Mouse (Mus musculus) gastrocnemius, postnatal 4 days (tissue): Measurements from ENCODE around the gene 9330159F19Rik. TPM values are rescaled to one million over a fixed set of nuclear protein-coding genes. Genes with fewer than 3 reads are reported as not detected.
A peak's percentile ranks its signal among the peaks of the same experiment; 100 is the strongest.

Experiments used
- DNase-seq, 2 experiments: peaks; one replicate each; pipeline ENCODE4 v3.0.0; 2021 to 2022; ENCODE audit warnings: low spot score in 2 of 2, mixed read lengths in 2 of 2
- long read RNA-seq, 2 experiments: library from polyadenylated mRNA; stranded (forward); transcript quantifications; one replicate each; pipeline ENCODE4 v2.0.0; 2021
- total RNA-seq, 2 experiments: library from RNA; stranded (reverse); gene quantifications; 2 replicates each; pipeline ENCODE4 v1.2.3; 2021

Gene 9330159F19Rik
- 1 to 10 TPM; 5.1 to 6.0 TPM for total RNA-seq
- long read RNA-seq, experiment 1, partial matches to known transcripts, result 0 of 5 reads
- long read RNA-seq, experiment 1, other reads (novel, unspliced or antisense), result 3 of 5 reads
- long read RNA-seq, experiment 2, partial matches to known transcripts, result 1 of 3 reads
- long read RNA-seq, experiment 2, other reads (novel, unspliced or antisense), result 1 of 3 reads

DNA sequence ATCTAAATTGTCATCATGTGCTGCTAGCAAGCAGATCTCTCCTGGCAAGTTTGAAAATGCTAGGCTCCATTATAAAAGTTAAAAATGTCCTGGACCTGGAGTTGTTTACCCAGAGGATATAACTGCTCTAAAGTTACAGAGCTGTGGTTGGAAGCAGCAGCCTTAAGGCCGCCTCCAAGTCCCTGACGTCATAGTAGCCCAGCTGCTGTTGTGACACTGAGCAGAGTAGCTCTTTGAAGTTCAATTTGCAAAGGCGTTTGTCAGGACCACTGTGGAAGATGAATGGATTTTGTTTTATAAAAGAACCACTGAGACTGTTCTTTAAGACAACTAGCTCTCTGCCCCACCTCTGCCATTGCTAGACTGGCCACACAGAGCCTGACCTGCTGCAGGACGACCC is at the start of gene 9330159F19Rik:
Gene 9330159F19Rik (plus strand): TSS at position 154 of the 400 bp plus-strand sequence.
- peak in 1 of 2 experiments; percentile 33 for DNase-seq

DNA sequence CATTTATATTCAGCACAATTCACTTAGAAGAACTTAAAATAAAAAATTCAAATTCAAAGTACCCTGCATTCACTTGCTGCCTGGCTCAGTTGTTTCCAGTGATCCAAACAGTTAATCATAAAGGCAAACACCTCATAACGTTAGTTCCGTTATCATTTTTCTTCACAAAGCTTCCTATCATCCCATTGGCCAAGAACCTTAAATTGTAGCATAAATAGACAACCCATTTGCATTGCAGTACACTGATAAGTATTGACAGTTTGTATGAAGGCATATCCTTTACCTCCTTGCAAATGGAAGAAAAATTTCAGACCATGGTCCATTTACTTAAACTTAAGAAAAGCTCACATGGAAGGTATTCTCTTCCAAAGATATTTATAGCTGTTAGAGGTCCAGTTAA is 49.7 kb upstream of the 9330159F19Rik start:
- no peak for DNase-seq

DNA sequence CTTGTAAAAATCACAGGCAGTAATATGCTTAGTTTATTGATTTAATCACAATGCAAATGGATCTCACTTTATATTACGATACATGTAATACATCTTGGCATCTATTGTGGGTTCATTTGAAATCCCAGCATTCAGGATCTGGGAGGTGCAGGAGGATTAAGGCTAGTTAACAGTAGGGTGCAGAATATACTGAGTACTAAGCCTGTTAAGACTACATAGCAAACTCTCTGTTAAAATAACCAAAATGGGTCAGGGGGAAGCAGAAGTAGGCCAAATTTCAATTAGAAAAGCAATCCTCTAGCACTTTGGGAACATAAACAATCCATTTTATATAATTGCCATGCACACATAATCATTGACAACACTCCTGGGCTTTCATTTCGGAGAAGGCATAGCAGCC is 37.6 kb upstream of the 9330159F19Rik start:
- DNase-seq, result no peak

DNA sequence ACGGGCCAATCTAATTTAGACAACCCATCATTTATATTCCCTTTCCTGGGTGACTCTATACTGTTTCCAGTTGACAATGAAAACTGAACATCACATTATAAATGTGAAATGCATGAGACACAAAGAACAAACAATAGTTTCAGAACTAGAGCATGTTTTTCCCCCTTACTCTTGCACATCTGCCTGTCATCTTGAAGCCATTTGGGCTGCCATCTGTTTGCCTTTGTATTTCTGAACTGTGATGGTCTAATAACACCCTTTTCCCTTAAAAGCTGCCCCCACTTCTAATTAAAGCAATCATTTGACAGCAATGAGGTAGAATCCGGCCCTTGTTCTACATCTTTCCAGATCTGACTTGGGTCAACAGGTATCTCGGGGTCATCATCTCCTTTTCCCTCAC is 35.8 kb upstream of the 9330159F19Rik start:
- DNase-seq, result no peak

DNA sequence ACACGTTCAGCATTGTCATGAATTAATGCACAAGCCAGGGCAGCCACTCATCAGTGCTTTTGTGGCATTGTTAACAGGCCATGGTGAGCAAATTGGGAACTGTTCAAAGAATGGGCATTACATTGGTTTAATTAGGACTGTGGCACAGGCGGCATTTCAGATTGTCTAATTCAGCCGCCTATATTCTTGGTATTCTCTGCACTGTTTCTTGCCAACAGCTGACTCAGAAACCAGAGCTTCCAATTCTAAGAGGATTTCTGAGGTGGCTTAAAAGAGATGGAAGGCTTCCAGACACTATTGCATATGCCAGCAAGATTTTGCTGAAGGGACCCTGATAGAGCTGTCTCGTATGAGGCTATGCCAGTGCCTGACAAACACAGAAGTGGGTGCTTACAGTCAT is 34.5 kb upstream of the 9330159F19Rik start:
- DNase-seq, result no peak

DNA sequence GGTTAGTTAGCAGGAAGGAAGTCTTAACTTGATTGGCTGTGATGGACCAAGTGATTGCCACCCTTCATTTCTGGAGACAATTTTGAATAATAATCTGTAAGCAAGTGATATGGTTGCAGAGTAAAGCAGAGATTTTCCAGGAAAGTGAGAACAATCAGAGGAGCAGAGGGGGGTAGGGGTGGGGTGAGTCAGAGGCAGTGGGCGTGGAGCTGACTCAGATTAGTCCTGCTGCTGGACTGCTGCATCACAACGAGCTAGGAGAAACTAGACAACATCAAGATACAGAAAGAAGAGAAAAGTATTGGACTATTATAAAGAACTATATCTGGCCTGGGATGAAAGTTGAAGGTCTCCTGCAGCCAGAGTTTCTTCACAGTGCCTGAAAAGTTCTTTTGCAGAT is 33.4 kb upstream of the 9330159F19Rik start:
- no peak for DNase-seq

DNA sequence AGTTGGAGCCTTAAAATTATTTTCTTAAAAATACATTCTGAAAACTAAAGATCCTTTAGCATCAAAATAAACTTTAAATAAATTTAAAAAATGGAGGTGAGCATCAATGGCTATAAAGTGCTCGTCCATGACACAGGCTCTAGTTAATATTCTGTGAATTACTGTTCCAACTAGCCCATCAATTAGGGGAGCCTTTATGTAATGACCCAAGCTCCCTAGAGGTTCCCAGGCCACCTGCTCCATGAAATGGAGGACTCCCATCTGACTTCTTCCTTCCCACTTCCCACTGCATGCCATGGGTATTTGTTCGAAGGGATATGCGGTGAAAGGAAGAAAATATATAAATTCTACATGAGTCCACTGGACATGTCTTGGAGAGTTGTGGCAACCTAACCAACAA is 31.2 kb upstream of the 9330159F19Rik start:
- DNase-seq, result no peak

DNA sequence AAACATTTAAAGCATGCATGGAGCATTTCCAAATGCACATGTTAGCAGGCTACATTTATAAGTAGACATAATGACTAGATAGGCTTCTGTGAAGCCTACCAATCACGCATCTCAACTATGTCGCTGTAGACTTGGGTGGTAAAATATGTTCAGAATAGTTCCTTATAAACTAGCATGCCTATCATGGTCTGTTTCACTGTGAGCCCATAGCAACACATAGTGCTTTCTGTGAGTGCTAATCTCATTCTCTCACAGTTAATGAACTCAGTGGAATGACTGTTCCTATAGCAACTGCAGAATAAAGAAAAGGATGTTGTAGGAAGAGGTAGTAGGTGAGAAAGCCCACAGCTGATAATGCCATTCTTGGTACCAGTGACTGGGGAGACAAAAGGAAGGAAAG is 30.4 kb upstream of the 9330159F19Rik start:
- no peak for DNase-seq

DNA sequence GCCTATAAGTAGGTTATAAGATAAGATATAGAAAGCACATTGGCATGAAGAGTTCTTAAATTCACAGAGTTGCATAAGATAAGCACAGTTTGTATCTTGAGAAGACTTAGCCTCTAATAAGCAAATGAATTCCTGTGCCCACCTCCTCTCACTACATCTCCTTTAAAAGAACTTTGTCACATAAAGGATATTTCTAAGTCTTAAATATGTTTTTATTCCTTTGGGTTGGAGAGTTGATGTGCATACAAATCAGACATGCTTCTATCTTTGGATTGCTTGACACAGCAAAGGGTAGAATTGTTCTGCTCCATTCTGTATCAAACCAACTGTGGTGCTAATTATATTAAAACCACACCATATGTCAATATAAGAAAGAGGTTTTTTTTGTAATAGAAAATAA is 17.6 kb upstream of the 9330159F19Rik start:
- no peak for DNase-seq

DNA sequence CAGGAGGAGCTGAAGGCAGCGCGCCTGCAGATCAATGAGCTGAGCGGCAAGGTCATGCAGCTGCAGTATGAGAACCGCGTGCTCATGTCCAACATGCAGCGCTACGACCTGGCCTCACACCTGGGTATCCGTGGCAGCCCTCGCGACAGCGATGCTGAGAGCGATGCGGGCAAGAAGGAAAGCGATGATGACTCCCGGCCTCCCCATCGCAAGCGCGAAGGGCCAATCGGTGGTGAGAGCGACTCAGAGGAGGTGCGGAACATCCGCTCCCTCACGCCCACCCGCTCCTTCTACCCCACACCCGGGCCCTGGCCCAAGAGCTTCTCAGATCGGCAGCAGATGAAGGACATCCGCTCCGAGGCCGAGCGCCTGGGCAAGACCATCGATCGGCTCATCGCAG is 14.6 kb upstream of the 9330159F19Rik start:
- no peak for DNase-seq

DNA sequence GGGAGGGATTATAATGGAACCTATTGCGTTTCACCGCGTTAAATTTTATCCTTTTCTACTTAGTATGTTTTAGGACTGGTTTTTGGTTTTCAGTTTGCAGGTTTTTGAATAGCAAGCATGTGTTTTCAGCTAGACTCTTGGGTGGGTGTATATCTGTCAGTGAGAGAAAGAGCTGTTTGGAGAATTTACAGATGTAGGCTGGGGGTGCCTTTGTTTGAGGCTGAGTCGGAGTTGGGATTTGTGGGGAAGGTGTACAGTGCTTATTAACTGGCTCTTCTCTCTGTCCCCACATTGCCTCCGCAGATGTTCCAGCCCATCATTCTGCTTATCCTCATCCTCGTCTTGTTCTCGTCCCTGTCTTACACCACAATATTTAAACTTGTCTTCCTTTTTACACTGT is 12.8 kb upstream of the 9330159F19Rik start, which contains the start of gene Gm49353:
Gene Gm49353 (plus strand): TSS at position 313 of the 400 bp plus-strand sequence.
- DNase-seq, result no peak

DNA sequence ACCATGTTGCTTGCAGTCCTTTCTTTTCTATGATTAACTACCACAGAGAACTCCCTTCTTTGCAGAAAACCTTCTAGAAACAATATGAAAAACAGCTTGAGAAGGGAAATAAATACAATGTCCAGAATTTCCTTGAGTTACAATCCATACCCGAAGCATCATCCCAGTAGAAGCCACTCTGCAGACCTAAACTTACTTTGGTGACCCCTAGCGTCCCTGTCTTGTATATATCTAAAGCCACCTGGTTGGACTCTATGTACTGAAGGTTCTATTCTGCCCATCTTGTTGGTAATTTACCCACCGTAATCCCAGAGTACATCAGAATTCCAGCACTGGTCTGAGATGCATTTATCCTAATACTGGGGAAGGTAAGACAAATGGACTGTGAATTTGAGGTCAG is 11.6 kb upstream of the 9330159F19Rik start:
- DNase-seq, result no peak

DNA sequence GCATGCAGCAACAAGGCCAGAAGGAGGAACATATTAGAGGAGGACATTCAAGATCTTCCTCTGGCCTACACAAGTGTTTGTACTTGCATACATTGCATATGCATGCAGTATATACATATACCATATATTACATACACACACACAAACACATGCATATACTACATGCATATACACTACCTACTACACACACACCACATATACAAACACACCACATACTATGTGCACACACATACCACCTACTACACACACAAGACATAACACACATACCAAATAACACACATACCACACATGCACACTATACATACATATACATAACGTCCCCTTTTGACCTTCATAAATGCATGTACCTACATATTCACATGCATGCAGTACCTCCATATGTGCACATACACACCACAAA is 10.8 kb upstream of the 9330159F19Rik start:
- DNase-seq, result no peak

DNA sequence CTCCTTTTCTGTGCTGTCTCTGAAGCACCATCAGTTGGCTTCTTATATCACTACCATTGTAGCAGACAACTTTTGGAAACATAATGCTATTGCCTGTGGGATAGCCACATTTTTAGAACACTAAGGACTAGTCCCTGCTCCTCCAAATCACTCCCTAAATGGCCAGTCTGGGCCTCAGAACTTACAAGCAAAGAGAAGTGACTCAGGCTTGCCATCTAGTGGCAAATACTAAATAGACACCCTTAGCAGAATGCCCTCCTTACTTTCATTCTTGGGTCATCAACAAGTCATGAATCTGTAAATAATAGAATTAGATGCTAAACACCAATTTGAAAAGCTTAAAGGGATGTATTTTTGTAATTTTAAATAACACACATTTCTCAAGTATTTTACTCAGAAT is 4.7 kb upstream of the 9330159F19Rik start:
- no peak for DNase-seq

DNA sequence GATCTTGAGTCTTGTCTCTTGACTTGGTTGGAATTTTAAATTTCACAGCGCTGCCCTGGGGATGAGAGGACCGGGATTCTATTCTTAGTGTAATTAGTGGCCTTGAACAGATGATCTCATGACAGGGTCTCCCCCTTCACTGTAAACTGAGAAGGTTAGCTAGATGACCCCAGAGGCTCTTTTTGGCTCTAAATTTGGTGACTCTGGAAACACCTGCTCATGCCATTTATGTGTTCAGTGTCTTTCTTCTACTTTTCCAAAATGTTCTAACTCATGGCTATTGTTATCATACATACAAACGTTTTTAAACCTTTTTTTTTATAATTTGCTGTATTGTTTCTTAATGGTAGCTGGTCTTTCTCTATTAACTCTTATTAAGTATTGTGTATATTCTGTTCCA is 2.7 kb upstream of the 9330159F19Rik start:
- DNase-seq, result no peak

DNA sequence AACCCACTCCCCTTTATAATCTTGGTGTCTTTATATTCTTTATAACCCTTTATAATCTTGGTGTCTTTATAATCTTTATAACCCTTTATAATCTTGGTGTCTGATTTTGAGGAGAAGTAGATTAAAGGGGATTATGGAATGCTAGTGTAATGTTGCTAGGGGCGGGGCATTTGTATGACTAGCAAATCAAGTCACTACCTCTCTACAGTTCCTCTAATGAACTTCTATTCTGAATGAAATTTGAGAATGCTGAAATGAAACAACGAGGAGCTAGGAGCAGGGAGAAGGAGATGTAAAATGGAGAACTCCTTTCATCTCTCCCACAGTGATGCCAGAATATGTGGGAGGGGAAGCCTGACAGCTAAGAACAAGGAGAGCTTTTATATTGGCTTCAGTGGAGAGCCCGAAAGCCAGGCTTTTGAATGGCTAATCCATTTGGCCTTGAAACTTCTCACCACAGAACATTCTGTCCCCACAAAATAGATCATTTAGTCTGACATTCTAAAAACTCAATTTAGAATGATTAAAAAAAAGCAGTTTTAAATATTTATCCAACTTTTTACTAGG is 2.2 kb downstream of the 9330159F19Rik start:
- DNase-seq, result no peak

DNA sequence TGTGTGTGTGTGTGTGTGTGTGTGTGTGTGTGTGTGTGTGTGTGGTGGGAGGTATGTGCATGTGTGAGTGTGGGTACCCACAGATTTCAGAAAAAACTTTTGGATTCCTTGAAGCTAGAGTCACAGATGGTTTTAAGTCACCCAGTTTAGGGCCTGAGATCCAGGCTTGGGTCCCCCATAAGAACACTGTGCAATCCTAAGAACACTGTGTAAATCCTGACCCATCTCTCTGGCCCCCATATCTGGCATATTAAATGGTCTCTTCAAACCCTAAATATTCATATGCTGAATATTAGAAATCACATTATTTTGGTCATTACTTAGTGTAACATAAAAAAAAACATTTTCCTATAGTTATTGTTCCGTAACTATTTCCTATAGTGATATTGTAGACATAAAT is 5.6 kb downstream of the 9330159F19Rik start:
- no peak for DNase-seq

DNA sequence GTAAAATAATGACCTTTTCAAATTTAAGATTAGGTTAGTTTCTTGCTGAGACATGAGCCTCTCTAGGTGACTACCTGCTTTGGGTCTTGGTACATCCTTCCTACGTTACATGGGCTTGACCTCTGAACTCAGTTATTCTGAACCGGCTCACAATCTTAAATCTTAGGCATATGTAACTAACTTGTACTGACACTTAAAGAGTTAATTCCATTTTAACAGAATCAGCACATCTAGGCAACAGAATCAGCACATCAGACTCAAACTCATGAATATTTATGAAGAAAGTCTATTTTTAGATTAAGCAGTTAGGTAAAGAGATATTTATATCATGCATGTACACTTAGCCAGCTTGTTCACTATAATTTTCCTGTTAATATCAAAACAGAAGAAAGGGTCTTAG is 6.0 kb downstream of the 9330159F19Rik start:
- DNase-seq, result no peak

DNA sequence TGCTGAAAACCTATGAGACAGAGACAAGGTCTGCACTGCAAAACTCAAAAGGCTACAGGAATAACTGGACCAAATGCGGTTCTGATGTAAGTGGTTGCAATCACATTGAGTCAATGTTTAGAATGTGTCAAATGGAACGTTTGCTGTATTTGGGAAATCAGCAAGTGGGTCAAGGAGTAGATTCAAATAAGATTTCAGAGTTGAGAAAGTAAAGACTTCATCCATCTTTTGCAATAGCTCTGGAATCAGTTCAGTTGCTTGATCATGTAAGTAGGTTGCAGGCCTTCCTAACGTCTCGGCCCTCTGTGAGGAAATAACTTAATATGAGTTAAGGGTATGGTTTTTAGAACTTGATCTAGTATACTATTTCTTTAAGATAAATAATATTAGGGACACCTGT is 13.9 kb downstream of the 9330159F19Rik start:
- no peak for DNase-seq

DNA sequence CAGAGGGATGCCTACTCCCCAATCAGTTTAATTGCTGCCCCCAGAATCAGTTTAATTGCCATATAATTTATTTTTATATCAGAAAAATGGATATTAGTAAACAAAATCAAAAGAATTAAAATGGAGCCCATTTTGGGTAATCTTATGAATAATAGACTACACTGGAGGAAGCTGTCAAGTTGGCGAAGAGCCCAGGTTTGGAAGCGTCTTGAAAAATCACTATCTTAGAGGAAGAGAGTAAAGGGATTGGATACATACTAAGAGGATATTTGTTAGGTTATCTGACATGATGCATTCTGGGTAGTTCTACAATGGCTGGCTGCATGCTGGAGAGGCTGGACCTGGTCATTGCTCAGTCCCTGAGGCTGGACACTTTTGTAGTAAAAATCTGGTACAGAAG is 19.8 kb downstream of the 9330159F19Rik start:
- no peak for DNase-seq
